Mouse (Mus musculus) heart, adult 9 months (tissue): ENCODE results near the gene Dhrs7c.

Experiments used
- DNase-seq, 2 experiments: peaks; one replicate each; pipeline ENCODE4 v3.0.0; 2022; ENCODE audit warnings: low spot score in 2 of 2

The Dhrs7c gene

GRCm38 (mm10) chr11:67839810-67840209 is 41.8 kb downstream of the Dhrs7c start:
- no peak for DNase-seq

GRCm38 (mm10) chr11:67845193-67845592 is 47.2 kb downstream of the Dhrs7c start:
- DNase-seq: no peak

GRCm38 (mm10) chr11:67851770-67852169 is 53.8 kb downstream of the Dhrs7c start:
- DNase-seq: no peak

DNA sequence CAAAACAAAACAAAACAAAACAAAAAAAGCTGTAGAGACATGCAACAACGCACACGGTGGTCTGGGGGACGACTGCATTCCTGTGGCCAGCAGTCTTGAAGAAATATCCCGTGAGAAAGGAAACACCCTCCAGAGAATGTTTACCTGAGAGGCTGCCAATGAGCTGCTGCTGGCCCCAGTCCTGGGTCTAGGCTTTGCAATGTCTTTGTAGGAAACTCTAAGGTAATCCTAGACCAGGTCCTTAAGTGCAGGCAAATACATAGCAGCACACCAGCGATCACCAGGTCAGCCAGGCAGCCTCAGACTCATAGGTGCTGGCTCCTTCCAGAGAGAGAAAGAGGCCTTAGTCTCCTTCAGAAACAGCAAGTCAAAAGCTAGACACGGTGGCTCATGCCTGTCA is 56.0 kb downstream of the Dhrs7c start:
- DNase-seq: no peak

DNA sequence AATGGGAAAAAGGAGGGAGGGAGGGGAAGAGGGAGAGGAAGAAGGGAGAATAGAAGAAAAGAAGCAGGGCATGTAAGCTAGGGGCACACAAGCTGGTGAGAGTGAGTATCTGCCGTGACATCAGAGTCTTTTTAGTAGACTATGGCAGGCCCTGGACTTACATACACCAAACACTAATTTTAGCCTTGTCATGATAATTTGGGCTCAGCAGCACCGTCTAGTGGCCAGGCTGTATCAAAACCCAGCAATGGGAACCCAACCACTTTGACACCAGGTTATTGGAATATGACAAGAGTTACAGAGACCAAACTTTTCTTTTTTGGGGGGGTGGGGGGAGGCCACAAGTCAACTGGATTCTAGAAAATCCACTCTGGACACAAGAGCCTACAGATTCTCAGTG is 57.0 kb downstream of the Dhrs7c start:
- peak in 1 of 2 experiments; percentile 8 for DNase-seq

GRCm38 (mm10) chr11:67858518-67858917 is 60.5 kb downstream of the Dhrs7c start:
- no peak for DNase-seq

DNA sequence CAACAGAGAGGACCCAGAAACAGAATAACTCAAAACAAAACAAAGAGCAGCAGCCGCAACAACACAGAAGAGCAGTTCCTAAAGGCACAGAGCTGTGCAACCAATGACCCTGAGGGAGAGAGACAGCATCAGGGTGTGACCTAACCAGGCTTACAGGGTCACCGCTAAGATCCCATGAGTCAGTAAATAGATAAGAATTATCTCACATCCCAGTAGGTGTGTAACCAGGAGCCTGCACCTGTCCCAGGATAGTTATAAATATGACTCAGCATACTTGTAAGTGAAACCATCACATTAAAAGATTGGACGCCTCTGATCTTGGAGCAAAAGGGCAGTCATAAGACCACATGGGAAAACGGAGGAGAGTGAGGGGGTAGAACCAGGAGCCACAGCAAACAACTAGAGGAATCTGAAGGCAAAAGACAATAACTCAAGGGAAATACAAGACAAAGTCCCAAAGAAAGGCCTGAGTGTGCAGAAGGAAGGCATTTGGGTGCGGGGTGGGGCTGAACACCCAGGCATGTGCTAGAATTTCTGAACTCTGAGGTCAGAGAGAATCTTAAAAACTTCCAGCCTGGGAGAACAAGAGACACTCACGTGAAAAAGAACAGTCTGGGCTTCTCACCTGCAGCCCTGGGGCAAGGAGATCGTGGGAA is 62.9 kb downstream of the Dhrs7c start:
- DNase-seq: no peak

GRCm38 (mm10) chr11:67861399-67861838 is 63.4 kb downstream of the Dhrs7c start:
- no peak for DNase-seq

DNA sequence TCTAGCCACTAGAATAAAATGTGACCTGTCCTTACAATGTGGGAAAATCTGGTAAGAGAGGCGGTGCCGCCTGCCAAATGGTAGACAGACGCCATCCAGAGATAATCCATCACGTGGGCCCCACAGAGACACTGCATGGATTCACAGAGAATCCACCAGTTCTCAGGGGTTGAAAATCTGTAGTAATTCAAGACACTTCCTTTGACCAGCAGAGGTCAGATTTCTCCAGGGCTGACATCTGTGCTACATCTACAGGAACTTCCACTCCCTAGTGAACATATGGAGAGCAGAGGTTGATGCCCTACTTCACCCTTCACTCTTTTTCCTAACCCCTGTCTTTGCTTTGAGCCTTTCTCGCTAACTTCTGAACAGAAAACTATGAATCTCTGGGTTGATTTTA is 67.1 kb downstream of the Dhrs7c start:
- DNase-seq: no peak
